Mouse (Mus musculus) left cerebral cortex, adult 9 months (tissue): Measurements from ENCODE around the gene Sh3pxd2a.
A peak's percentile ranks its signal among the peaks of the same experiment; 100 is the strongest.

Experiments used
- DNase-seq, 2 experiments: peaks; one replicate each; pipeline ENCODE4 v3.0.0; 2022; ENCODE audit warnings: low spot score in 2 of 2

Gene Sh3pxd2a

GRCm38 (mm10) chr19:47338396-47339164 lies 125.6 kb downstream of the Sh3pxd2a start:
- DNase-seq: no peak

GRCm38 (mm10) chr19:47337743-47338142 lies 126.5 kb downstream of the Sh3pxd2a start:
- peak; percentile 49 to 88 for DNase-seq

GRCm38 (mm10) chr19:47337191-47337590 lies 127.0 kb downstream of the Sh3pxd2a start:
- DNase-seq: no peak

GRCm38 (mm10) chr19:47335262-47335661 lies 128.9 kb downstream of the Sh3pxd2a start:
- DNase-seq: peak in 1 of 2 experiments; percentile 53

GRCm38 (mm10) chr19:47334713-47335112 lies 129.5 kb downstream of the Sh3pxd2a start:
- peak in 1 of 2 experiments; percentile 40 for DNase-seq

- no peak for DNase-seq
Observed at GRCm38 (mm10) chr19:47330743-47331227, 133.4 kb downstream of the Sh3pxd2a start.

- no peak for DNase-seq
Observed at GRCm38 (mm10) chr19:47329102-47329501, 135.1 kb downstream of the Sh3pxd2a start.

GRCm38 (mm10) chr19:47327896-47328882 lies 136.0 kb downstream of the Sh3pxd2a start:
- DNase-seq: no peak

GRCm38 (mm10) chr19:47325881-47326280 lies 138.3 kb downstream of the Sh3pxd2a start:
- peak in 1 of 2 experiments; percentile 58 for DNase-seq

GRCm38 (mm10) chr19:47323096-47323849 lies 140.9 kb downstream of the Sh3pxd2a start:
- no peak for DNase-seq

GRCm38 (mm10) chr19:47320331-47320668 lies 143.9 kb downstream of the Sh3pxd2a start:
- no peak for DNase-seq

- DNase-seq: no peak
Observed at GRCm38 (mm10) chr19:47319521-47320330, 144.5 kb downstream of the Sh3pxd2a start.

- DNase-seq: no peak
Observed at GRCm38 (mm10) chr19:47319061-47319460, 145.1 kb downstream of the Sh3pxd2a start.

GRCm38 (mm10) chr19:47317063-47317938 lies 146.9 kb downstream of the Sh3pxd2a start:
- DNase-seq: peak; percentile 64 to 79

GRCm38 (mm10) chr19:47316288-47317062 lies 147.7 kb downstream of the Sh3pxd2a start:
- no peak for DNase-seq

- DNase-seq: no peak
Observed at GRCm38 (mm10) chr19:47315917-47316265, 148.3 kb downstream of the Sh3pxd2a start.

GRCm38 (mm10) chr19:47315091-47315916 lies 148.9 kb downstream of the Sh3pxd2a start:
- no peak for DNase-seq
